Mouse (Mus musculus) urinary bladder, postnatal 25 days (tissue): ENCODE results near the gene Sntg2.

ENCODE experiments used
- DNase-seq: peaks from one replicate; pipeline ENCODE4 v3.0.0; 2022; ENCODE audit warnings: low spot score

Gene Sntg2

DNA sequence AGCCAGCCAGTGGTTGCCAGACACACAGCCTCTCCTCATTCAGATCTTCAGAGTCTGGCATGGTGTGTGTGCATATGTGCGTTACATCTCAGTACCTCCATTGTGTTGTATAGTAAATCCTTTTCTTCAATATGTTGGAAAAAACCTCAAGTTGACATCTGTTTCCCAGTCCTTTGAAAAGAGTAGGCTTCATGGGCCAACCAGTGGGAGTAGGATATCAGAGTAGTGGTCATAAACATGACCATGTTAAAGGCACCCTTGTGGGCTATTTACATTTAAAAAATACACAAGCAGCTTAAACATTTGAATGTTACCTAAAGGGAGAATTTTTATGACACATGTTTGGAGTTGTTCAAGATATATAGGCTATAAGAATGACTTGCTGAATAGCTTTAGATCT is 170.4 kb downstream of the Sntg2 start:
- DNase-seq: no peak

DNA sequence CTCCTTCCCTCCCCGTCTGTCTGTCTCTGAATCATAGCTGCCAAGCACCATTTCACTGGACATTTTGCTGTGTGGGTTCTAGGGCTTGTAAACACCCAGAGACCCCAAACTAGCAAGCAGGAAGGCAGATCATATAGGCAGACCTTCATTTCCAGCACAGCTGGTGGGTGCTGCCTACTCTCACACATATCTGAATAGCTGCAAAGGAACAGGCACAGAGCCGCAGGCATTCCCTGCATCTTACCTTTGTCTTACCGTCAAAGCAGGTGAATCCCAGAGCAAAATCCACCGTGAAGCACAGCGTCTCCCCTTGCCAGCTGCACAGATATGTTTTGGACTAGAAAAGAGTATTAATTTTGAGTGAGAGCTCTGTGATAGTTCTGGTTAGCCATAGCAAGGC is 172.1 kb downstream of the Sntg2 start:
- DNase-seq: no peak

DNA sequence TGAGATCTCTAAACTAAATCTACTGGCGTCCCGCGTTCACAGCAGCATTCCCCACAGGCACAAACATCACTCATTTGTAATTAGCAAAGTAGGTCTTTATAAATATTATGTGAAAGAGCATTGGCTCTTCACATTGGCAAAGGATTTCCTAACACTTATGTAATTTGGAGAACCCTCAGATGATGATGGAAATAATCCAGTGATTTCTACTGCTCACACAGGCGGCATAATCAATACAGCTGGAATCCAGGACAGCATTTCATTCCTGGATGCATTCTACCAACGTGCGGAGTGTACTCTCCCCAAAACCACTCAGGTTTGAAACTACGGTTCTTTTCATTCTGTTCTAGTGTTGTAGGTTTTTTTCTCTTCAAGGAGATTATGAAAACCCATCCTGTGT is 172.6 kb downstream of the Sntg2 start:
- no peak for DNase-seq

DNA sequence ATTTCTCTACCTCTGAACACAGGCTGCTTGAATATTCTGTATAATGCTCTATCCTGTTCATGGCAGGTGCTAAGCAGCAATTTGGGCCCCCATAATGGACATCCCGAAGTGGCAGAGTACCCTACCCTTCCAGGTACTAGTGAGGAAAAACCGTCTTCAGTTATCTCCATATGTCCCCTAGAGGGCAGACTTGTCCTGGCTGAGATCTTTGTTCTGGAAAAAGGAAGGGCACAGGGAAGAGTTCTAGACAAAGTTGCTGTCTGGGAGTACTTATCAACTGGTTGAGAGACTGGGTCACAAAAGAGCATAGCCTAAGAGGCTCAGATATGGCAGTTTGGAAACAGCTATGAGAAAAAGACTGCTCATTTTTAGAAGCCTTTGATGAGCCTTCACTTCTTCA is 173.4 kb downstream of the Sntg2 start:
- DNase-seq: no peak

DNA sequence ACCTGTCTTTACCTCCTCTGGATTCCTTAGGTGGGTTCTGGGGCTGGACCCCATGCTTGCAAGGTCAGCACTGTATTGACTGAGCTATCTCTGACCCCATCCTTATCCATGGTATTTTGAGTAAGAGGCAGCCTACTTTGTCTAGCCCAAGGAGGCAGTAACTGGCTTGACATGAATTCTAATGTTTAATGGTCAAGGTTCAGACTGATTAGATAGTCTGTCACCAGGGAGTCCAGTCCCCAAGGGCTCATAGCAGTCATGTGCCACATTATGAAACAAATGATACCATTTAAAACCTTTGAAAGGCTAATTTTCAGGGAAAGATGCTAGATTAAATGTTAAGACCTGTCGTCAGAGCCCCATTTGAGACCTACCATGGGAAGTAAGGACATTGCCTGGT is 174.9 kb downstream of the Sntg2 start:
- no peak for DNase-seq

DNA sequence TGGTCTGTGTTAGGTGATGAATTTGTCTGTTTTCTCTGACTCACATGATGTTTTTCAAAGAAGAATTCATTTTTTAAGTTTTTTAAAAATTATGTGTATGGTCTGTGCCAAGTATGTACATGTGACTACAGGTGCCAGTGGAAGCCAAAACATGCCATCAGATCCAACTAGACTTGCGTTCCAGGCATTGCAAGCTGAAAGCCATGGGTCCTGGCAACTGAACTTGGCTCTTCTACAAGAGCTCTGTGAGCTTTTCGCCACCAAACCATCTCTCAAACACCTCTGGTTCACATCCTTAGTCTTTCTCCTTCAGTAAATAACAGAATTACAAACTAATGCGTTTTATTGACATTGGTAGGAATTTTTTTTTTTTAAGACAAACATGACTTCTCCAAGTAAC is 191.5 kb downstream of the Sntg2 start:
- DNase-seq: no peak

DNA sequence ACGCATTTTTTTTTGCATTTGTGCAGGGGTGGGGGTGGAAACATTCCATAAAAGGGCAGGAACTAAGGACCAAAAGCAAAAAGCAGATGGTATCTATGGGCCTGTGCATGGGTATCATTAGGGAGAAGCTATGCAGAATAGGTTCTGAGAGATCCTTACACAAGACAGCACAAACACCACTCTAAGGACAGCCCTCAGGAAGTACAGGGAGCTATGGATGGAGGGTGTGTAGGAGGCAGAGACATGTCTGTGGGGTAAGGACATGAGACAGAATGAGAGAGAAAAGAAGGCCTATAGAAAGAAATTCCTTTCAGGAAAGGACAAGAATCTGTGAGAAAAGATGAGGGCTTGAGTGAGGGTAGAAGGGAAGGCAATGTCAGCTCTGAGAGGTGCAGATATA is 193.6 kb downstream of the Sntg2 start:
- DNase-seq: no peak

GRCm38 (mm10) chr12:30177966-30178365 is 195.2 kb downstream of the Sntg2 start:
- DNase-seq: no peak

- no peak for DNase-seq
Observed at GRCm38 (mm10) chr12:30177529-30177928, 195.6 kb downstream of the Sntg2 start.

DNA sequence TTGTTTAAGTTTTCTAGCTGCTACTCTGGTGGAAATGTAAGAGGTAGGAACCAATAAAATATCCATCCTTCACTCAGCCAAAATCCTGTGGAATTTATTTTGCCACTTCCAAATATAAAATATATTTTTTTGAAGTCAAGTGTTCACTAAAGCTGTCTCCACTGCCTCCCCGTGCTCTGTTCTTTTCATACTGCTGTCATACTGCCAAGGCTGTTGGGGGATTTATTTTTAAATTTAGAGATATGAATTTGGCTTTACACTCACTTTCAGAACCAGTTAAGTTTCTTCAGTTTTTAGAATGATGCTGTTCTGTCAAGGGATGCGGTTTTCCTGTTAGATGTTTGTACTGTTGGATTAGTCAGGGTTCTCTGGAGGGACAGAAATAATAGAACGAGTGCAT is 204.7 kb downstream of the Sntg2 start:
- no peak for DNase-seq

GRCm38 (mm10) chr12:30164538-30164937 is 208.6 kb downstream of the Sntg2 start:
- DNase-seq: no peak

DNA sequence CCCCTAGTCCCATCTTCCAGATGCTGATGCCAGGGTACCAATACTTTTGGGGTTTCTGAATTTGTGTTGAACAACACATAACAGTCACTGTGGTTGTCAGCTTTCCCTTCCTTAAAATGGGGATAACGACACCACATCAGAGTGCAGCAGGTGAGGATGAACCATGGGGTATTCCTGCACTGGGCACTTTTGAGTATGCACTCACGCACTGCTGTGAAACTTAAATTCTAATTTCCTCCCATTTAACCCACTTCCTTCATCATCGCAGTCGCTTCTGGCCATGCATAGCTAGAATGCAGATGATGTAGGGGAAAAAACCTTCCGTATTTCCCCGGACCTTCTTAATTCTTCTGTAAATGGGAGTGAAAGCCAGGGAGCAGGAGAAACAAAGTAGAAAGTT is 209.2 kb downstream of the Sntg2 start:
- DNase-seq: no peak

DNA sequence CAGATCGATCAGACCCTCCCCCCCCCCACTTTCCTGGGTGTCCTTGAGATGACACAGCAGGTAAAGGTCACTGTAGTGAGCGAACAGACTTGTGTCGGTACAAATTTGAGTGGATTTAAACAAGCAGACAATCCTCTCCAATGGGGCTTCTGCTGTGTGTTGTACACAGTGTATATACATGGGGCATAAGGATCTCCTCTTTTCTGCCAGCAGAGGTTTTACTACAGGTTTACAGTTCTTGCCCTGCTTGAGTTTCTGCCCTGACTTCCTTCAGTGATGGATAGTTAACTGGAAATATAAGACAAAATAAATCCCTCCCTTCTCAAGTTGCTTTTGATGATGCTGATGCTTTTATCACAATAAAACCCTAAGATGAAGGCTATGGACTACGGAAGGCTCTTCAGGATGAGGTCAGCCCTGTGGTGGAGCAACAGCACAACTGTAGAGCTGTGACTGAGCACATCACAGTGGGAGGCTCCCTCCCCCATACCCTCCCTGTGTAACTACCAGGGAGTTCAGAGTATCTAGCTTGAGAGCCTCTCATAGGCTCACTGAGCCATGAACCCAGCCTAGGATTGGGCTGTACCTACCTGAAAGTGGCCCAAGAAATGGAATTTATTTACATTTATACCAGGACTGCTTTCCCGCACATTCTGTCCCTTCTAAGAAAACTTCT is 211.3 kb downstream of the Sntg2 start:
- DNase-seq: no peak

- DNase-seq: no peak
Observed at GRCm38 (mm10) chr12:30160475-30160874, 212.7 kb downstream of the Sntg2 start.

- no peak for DNase-seq
Observed at GRCm38 (mm10) chr12:30159788-30160187, 213.4 kb downstream of the Sntg2 start.

GRCm38 (mm10) chr12:30154079-30154673 is 219.0 kb downstream of the Sntg2 start:
- no peak for DNase-seq

- no peak for DNase-seq
Observed at GRCm38 (mm10) chr12:30142085-30142484, 231.1 kb downstream of the Sntg2 start.

DNA sequence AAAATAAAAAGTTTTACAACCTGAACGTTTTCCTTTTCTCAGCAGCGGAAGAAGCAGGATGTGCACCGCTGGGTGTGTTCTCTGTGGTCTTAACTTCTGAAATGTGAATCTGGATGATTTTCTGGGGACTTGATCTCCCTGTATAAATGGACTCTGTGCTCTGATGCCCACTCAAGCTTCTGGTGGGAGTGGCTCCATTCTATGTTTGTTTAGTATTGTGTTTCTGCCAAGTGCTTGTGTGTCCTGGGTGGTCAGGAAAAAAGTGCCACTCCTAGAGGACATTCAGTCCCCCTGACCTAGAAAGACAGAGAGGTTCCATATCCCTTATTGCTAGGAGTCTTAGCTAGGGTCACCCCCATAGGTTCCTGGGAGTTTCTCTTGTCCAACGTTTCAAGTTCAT is 240.7 kb downstream of the Sntg2 start, which contains the start of gene Tpo:
Gene Tpo, minus strand, starts transcription at position 101 of the 400 bp plus-strand sequence.
- no peak for DNase-seq

DNA sequence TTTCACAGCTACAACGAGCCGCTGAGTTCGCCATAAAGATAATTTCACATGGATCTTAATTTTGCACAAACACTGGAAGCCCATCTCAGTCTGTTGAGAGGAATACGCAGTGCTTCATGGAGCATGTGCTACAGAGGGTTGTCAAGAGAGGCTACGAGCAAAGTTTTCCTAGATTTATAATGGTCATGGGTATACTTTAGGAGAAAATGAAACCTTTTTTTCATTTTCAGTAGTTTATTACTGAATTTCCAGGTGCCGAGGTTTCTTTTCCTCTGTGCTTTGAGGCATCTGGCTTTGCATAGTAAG is 243.8 kb downstream of the Sntg2 start:
- no peak for DNase-seq

DNA sequence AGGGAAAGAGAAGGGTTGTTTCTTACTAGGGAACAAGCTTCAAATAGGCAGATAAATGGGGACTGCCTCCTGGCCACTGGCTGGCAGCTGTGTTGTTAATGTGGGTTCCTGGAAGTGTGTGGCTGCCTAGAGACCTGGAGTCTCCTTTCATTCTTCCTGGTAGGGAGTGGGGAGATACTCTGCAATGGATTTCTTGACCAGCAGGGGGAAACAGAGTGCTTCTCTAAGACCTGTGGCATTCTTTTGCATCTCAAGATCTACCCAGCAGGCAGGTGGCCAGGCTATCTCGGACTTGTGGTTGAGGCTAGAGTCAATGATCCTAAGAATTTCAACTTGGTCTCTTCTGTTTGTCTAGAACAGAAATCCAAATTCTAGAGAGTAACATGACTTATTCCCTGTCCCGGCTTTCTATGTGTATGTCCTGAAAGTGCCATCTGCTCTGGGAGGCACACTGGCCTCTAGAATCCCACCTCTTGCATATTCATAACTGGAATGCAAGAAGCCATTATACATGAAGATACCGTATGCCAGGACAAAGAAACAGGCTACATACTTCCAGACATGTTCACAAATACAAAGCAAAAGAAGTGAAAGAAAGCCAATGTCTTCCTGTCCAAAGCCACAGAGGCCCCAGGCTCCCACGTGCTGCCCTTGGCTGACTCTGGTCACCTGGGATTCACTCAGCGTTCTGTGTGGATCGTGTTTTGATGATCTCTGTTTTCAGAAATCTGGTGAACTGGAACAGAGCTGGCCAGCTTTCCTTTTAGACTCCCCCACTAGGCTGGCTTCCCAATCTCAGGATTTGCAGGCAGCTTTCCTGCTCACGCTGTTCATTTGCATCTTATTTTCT is 244.4 kb downstream of the Sntg2 start:
- peak; percentile 54 for DNase-seq
